Mouse (Mus musculus): ENCODE data around the gene Mtrex.

Mtrex gene

GRCm38 (mm10) chr13:112910434-112910833, 16.8 kb downstream of the Mtrex start:
- no peak for TF ChIP-seq GATA4 (IDR thresholded peaks at IDR 0.05; ENCODE audit: insufficient replicate concordance, low read length)

- TF ChIP-seq GATA4 (IDR thresholded peaks at IDR 0.05; ENCODE audit: insufficient replicate concordance, low read length): no peak
These were observed 17.5 kb downstream of the Mtrex start for GRCm38 (mm10) chr13:112909663-112910062.

GRCm38 (mm10) chr13:112902176-112902575, 25.0 kb downstream of the Mtrex start:
- TF ChIP-seq GATA4 (IDR thresholded peaks at IDR 0.05; ENCODE audit: insufficient replicate concordance, low read length): no peak

GRCm38 (mm10) chr13:112887234-112887633, 40.0 kb downstream of the Mtrex start:
- no peak for TF ChIP-seq GATA4 (IDR thresholded peaks at IDR 0.05; ENCODE audit: insufficient replicate concordance, low read length)

- no peak for TF ChIP-seq GATA4 (IDR thresholded peaks at IDR 0.05; ENCODE audit: insufficient replicate concordance, low read length)
These were observed 55.5 kb downstream of the Mtrex start for GRCm38 (mm10) chr13:112871500-112872266.

GRCm38 (mm10) chr13:112870039-112870690, 57.0 kb downstream of the Mtrex start:
- TF ChIP-seq GATA4 (IDR thresholded peaks at IDR 0.05; ENCODE audit: insufficient replicate concordance, low read length): no peak

GRCm38 (mm10) chr13:112867381-112867780, 59.8 kb downstream of the Mtrex start:
- no peak for TF ChIP-seq GATA4 (IDR thresholded peaks at IDR 0.05; ENCODE audit: insufficient replicate concordance, low read length)

GRCm38 (mm10) chr13:112866782-112867181, 60.4 kb downstream of the Mtrex start:
- no peak for TF ChIP-seq GATA4 (IDR thresholded peaks at IDR 0.05; ENCODE audit: insufficient replicate concordance, low read length)

GRCm38 (mm10) chr13:112862978-112863677, 64.1 kb downstream of the Mtrex start:
- no peak for TF ChIP-seq GATA4 (IDR thresholded peaks at IDR 0.05; ENCODE audit: insufficient replicate concordance, low read length)

- TF ChIP-seq GATA4 (IDR thresholded peaks at IDR 0.05; ENCODE audit: insufficient replicate concordance, low read length): no peak
These were observed 64.9 kb downstream of the Mtrex start for GRCm38 (mm10) chr13:112862342-112862741.

GRCm38 (mm10) chr13:112861825-112862306, 65.3 kb downstream of the Mtrex start:
- no peak for TF ChIP-seq GATA4 (IDR thresholded peaks at IDR 0.05; ENCODE audit: insufficient replicate concordance, low read length)

GRCm38 (mm10) chr13:112860911-112861310, 66.3 kb downstream of the Mtrex start:
- no peak for TF ChIP-seq GATA4 (IDR thresholded peaks at IDR 0.05; ENCODE audit: insufficient replicate concordance, low read length)

GRCm38 (mm10) chr13:112860370-112860769, 66.8 kb downstream of the Mtrex start:
- TF ChIP-seq GATA4 (IDR thresholded peaks at IDR 0.05; ENCODE audit: insufficient replicate concordance, low read length): no peak

GRCm38 (mm10) chr13:112859574-112860134, 67.5 kb downstream of the Mtrex start:
- no peak for TF ChIP-seq GATA4 (IDR thresholded peaks at IDR 0.05; ENCODE audit: insufficient replicate concordance, low read length)

GRCm38 (mm10) chr13:112857921-112858320, 69.3 kb downstream of the Mtrex start:
- no peak for TF ChIP-seq GATA4 (IDR thresholded peaks at IDR 0.05; ENCODE audit: insufficient replicate concordance, low read length)

All from liver, adult (tissue).